Mouse (Mus musculus): ENCODE results near the gene Flii.

GRCm38 (mm10) chr11:60775578-60775977 lies 48.5 kb upstream of the Flii start:
- TF ChIP-seq ZMIZ1 (IDR thresholded peaks at IDR 0.05; ENCODE audit: low read depth, low read length) (0 out of 2 replicates have a peak, but pooled peaks have one; percentile 14), CTCF (conservative IDR thresholded peaks at IDR 0.05 in 1 of 2, IDR thresholded peaks at IDR 0.05 in 1 of 2; ENCODE audit: low read depth in 2 of 2, low read length in 2 of 2) (peak in 1 of 2 experiments; percentile 41; a peak in 2 of 4 replicates), NELFE (IDR thresholded peaks at IDR 0.05; ENCODE audit: low read depth, low read length) (no peak), RAD21 (IDR thresholded peaks at IDR 0.05; ENCODE audit: low read depth, low read length) (no peak), E2F4 (IDR thresholded peaks at IDR 0.05; ENCODE audit: insufficient replicate concordance, low read depth, low read length) (no peak), KAT2A (IDR thresholded peaks at IDR 0.05; ENCODE audit: insufficient replicate concordance, low read length) (0 out of 2 replicates have a peak, but pooled peaks have one; percentile 45), CHD1 (IDR thresholded peaks at IDR 0.05; ENCODE audit: low read depth, low read length) (no peak), EP300 (IDR thresholded peaks at IDR 0.05; ENCODE audit: low read length) (no peak)
